Mouse (Mus musculus): ENCODE results near the gene Rac1.
A peak's percentile ranks its signal among the peaks of the same experiment; 100 is the strongest.

Gene Rac1

DNA sequence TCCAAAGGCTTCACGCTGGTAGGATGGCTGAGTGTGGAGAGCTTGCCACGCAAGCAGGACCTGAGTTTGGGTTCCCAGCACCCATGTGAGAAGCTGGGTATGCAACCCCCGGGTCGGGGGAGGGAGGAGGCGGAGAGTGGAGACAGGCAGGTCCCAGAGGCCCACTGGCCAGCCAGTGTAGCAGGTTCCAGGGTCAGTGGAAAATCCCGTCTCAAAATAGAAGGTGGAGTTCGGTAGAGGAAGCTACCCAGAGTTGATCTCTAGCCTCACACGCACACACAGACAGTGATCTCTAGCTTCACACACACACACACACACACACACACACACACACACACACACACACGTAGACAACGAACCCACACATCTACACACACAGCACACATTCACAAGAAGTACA lies 34.7 kb downstream of the Rac1 start:
- no peak for DNase-seq (ENCODE audit: low read depth, low spot score)

DNA sequence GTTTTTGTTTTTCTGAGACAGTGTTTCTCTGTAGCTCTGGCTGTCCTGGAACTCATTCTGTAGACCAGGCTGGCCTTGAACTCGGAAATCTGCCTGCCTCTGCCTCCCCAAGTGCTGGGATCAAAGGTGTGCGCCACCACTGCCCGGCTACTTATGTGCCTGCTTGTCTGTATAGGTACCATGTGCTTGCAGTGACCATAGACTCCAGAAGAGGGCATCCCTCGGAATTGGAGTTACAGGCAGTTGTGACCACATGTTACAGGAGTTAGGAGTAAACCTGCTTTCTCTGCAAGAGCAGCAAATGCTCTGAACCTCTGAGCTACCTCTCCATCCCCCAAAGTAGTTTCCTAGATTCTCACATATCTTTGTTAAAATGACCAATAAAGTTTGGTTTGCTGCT lies 36.1 kb downstream of the Rac1 start:
- peak; percentile 76 for DNase-seq (ENCODE audit: low read depth, low spot score)

DNA sequence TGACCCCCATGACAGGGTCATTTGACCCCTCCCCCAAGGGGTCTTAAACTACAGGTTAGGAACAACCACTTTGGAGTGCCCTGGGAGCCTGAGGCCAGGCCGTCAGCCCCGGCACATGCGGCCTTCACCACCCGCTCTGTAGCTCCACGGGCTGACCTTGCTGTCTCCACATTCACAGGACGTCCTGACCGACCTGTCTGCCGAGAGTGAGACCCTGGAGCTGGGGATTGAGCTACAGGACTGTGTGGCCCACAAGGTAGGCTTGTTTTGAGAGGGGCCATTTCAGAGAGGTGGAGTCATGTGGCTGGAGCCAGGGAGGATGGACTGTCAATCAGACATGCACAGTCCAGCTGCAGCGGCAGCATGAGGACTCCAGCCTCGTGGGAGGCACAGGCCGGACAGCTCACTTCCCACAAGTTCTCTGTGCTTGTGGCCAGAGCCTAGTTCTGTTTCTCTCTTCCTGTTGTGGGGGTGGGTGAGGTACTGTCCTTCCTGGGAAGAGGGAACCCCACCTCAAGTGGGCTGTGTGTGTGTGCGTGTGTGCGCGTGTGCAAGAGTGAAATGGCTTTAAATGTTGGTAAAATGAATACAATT lies 38.0 kb downstream of the Rac1 start:
- no peak for DNase-seq (ENCODE audit: low read depth, low spot score)

DNA sequence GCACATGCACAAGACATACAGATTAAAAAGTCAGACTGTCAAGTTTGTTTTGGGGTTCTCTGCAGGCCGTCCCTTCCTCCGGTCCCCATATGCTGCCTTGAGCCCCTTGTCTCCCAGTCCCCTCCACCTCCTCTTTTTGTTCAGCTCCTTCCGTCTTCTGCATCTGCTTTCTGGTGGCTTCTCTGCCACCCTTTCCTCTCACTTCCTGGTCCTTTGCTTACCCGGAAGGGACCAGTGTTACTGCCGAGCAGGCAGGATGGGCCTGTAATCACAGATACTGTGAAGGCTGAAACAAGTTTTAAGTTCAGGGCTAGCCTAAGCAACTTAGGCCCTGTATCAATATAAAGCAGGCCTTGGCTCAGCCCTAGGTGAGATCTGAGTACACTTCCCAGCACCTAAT lies 39.8 kb downstream of the Rac1 start:
- DNase-seq (ENCODE audit: low read depth, low spot score): no peak

DNA sequence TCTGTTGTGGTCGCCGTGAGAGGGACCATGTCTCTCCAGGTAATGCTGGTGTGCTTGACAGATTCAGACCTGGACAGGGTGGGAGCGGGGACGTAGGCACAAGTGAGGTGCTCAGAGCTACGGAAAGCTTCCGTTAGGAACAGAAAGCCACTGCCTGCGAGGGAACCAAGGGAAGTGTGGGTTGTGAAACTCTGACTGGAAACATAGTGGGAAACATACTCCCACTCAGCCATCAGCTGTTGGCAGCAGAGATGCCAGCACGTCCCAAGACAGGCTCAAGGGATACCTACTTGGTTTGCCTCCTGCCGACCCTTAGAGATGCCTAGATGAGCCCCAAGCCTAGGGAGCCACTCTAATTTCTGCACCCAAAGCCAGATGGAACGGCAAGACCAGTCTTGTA lies 40.6 kb downstream of the Rac1 start:
- no peak for DNase-seq (ENCODE audit: low read depth, low spot score)

DNA sequence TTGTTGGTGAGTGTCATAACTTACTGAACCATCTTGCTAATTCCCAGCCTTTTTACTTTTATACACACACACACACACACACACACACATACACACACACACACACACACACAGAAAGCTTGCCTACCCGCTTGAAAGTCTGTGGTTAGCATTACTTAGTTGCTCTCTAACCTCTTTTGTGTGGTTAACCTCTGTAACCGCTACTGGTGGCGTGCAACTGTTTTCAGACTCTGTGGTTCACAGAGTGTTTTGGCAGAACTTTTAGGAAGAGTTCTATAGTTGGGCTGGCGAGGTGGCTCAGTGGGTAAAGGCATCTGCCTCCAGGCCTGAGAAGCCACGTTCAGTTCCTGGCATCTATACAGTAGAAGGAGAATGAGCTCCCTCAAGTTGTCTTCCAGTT lies 42.9 kb downstream of the Rac1 start:
- no peak for DNase-seq (ENCODE audit: low read depth, low spot score)

GRCm38 (mm10) chr5:143477901-143478300 lies 49.9 kb downstream of the Rac1 start:
- DNase-seq (ENCODE audit: low read depth, low spot score): no peak

GRCm38 (mm10) chr5:143476013-143476412 lies 51.8 kb downstream of the Rac1 start:
- DNase-seq (ENCODE audit: low read depth, low spot score): no peak

DNA sequence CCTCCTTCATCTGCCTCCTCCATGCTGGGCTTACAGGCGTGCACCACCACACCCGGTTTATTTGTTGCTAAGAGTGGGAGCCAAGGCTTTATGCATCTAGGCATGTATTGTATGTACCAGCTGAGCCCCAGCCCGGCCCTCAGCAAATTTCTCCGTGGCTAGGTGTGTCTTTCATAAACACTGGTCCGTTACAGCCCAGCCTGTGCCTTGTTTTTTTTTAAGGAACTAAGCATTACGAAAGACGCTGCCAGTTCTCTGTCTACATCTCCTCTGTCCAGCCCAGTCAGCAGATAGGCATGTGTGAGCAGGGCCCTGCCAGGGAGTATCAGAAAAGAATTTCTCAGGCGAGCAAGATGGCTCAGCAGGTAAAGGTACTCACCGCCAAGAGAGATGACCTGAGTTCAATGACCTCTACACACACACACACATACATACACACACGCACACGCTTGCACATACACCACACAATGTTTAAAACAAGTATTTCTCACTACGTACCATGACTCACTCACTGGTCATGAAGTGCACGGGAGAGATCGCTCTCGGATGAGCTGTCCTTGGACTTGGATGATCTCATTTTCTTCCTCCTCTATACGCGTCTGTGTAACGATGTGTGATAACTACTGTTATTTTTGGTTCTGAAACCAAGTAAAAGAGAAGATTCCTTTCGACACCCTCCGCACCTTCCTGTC lies 52.5 kb downstream of the Rac1 start:
- DNase-seq (ENCODE audit: low read depth, low spot score): no peak

- DNase-seq (ENCODE audit: low read depth, low spot score): no peak
These were observed 55.8 kb downstream of the Rac1 start for GRCm38 (mm10) chr5:143471953-143472618.

- DNase-seq (ENCODE audit: low read depth, low spot score): no peak
These were observed 56.7 kb downstream of the Rac1 start for GRCm38 (mm10) chr5:143471165-143471546.

DNA sequence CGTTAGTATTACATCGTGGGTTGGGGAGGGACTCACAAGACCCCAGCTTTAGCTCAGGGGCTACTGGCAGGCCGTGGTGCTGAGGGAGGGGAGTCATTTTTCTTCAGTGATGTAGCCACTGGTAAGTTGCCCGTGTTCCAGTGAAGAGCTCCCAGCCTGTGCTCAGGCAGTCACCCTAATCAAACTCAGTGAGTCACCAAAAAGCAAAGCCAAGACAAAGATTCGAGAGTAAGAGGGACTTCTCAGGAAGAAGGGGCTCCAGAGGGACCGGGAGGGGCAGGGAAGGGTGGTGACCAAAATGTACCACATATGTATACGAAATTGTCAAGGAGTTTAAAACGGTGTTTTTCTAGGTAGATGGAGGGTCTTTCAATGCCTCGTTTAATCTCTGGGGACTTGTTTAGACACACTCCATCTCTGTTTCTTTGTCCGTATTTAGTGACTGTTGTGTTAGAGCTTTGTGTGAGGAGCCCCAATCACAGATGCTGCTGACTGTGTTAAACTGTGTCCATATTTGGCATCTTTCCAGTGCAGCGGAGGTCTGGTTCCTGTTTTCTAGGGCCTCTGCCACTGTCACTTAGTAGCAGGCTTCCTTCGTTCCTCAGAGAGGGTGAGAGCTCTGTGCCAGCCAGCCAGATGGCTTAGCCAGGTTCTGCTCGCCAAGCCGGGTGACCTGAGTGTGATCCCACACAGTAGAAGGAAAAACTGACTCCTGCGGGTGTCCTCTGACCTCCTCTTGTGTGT lies 57.2 kb downstream of the Rac1 start:
- no peak for DNase-seq (ENCODE audit: low read depth, low spot score)

- DNase-seq (ENCODE audit: low read depth, low spot score): no peak
These were observed 58.2 kb downstream of the Rac1 start for GRCm38 (mm10) chr5:143469628-143470027.

GRCm38 (mm10) chr5:143467931-143468330 lies 59.9 kb downstream of the Rac1 start:
- no peak for DNase-seq (ENCODE audit: low read depth, low spot score)

DNA sequence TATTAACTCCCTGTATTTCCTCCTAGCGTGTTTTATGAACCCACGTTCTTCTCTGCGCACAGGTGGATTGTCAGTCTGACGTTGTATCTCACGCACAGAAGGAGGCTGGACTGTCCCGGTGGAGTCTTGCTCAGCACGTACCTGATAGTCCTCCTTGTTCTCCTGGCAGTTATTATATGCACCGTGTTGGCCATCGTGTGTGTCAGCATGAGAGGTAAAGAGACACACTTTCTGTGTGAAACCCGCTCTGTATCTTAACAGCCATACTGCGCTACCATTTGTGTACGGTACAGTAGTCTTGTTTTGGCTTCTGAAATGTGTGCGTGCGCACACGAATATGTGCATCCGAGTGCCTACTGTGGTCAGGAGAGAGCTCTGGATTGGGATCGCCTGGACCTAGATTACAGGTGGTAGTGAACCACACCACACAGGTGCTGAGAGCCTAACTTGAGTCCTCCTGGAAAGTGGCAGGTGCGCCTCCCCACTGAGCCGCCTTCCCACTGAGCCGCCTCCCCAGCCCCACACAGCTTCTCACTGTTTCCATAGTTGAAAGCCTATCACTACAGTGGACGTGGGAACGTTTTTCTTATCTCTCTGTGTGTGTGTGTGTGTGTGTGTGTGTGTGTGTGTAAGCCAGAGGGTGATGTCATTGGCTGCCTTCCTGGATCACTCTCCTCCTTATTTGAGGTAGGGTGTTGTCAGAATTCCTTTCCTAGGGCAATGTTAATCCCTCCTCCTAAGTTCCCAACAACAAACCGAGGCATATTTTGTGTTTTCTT lies 60.8 kb downstream of the Rac1 start:
- DNase-seq (ENCODE audit: low read depth, low spot score): no peak

DNA sequence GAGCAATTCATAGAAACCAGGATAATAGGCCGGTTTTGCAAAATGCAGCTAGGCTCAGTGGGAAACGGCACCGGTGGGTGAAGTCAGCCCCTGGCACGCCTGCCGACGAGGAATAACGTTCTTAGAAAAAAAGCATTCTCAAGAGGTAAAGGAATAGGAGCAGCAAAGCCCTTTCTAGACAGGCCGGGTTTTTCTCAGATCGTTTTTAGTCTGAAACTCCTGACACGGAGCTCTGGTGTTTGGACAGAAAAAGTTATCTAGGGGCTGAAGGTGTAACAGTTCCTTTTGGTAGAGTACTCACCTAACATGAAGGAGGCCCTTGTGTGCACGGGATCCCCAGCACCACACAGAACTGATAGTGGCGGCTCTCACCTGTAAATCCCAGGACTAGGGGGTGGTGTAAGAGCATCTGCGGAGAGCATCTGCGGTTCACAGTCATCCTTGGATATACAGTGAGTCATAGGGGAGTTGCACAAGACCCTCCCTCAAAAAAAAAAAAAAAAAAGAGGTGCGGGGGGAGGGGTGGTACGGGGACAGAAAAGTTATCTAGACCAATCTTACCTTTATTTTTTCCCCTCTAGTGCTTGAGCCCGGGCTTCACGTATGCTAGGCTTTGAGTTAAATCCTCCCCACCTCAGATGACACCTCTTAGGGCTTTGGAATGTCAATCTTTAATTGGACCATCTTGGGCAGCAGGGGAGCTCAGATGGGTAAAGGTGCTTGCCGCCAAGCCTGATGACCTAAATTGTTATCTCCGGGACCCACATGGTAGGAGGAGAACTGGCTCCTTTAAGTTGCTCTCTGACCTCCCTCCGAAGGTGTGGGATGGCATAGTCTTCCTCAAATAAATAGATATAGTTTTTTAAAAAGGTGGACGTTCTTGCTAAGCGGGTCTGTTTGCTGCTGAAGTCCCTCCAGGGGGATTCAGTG lies 62.4 kb downstream of the Rac1 start:
- peak; percentile 10 for DNase-seq (ENCODE audit: low read depth, low spot score)

DNA sequence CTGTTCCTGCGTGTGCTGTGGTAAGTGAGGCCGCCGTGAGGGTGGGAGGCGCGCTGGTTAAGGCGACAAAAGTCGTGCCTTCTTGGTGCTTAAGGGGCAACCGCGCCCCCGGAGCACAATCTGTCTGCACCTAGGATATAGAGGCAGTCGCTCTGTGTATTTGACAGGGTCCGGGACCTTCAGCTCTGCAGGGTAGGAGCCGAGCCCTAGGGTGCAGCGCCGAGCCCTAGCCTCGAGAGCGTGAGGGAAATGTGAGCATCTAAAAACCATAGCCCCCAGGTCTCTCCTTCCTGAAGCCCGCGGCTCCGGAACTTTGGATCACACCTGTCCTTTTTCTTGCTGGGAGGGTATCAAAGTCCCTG lies 63.1 kb downstream of the Rac1 start:
- no peak for DNase-seq (ENCODE audit: low read depth, low spot score)

- peak; percentile 95 for DNase-seq (ENCODE audit: low read depth, low spot score)
These were observed 63.6 kb downstream of the Rac1 start, which contains the start of gene Daglb for GRCm38 (mm10) chr5:143464100-143464756. Daglb (plus strand) TSS chr5:143464584.

- no peak for DNase-seq (ENCODE audit: low read depth, low spot score)
These were observed 64.2 kb downstream of the Rac1 start for GRCm38 (mm10) chr5:143463671-143464070.

All from ZHBTc4 (cell line).